Mouse (Mus musculus) heart, postnatal 36 days (tissue): ENCODE measurements around the gene Kcna3. TPM values are rescaled to one million over a fixed set of nuclear protein-coding genes. Genes with fewer than 3 reads are reported as not detected.

ENCODE experiments used
- DNase-seq, 2 experiments: peaks; one replicate each; pipeline ENCODE4 v3.0.0; 2021 to 2022
- intact Hi-C: fragments of 180-260 bp; cut with DNase I; formaldehyde crosslinking; loops from one replicate; pipeline ENCODE4 v1.15.1; 2025
- total RNA-seq, 2 experiments: library from RNA; stranded (reverse); gene quantifications; 2 replicates each; pipeline ENCODE4 v1.2.3; 2021

The Kcna3 gene
- under 1 TPM; 0.31 to 0.57 TPM for total RNA-seq

DNA sequence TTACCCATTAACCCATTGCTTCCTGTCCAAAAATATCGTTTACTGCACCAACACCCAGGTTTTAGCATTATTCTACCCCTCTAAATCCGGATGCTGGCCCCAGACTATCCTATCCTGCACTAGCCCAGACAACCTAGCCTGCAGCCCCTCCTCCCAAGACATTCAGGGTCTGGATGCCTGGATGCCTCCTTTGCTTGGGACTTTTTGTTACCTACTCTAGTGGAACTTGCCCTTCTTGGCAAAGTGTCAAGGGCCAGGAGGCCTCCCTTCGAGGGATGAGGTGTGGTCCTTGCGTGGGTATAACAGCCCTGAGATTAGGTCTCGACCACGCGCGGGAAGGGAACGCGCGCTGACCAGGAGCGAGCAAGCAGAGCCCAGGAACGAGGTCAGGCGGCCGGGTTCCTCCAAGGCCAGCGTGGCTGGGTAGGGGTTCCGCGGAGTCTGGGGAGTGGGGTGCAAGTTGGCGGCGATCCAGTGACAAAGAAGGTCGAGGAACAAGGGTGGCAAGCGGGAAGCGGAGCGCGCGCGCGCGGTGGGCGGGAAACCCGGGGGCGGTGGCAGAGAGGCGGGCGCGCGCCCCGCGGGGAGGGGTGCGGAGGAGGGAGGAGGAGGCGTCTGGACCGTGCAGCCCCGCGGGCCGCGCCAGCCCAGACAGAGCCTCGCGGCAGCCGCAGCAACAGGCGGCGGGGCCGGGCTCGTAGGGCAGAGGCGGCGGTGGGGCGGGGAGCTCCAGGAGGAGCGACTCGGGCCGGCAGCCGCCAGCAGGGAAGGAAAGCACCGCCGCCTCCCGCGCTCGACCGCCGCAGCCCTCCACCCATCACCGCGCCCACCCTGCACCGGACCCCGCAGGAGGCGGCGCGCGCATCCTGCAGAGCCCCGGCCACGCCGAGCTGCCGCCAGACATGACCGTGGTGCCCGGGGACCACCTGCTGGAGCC, at the start of gene Kcna3:
Gene Kcna3, plus strand, starts transcription at position 649 of the 937 bp plus-strand sequence.
- peak; percentile 60 to 64 for DNase-seq
- intact Hi-C loops = no loop called here

DNA sequence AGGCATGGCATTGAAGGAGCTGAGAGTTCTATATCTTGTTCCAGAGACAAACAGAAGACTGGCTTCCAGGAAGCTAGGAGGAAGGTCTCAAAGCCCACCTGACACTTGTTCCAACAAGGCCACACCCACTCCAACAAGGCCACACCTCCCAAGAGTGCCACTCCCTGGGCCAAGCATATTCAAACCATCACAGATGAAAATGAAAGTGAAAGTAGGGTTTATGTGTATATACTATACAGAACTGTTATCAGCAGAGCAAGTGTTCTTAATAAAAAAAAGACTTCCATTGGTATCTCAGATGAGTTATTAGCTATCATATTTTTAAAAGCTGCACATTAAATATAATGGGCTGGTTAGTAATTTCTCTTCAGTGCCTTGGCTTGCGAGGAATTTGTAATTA, 44.6 kb upstream of the Kcna3 start:
- DNase-seq = no peak
- intact Hi-C loops = no loop called here

DNA sequence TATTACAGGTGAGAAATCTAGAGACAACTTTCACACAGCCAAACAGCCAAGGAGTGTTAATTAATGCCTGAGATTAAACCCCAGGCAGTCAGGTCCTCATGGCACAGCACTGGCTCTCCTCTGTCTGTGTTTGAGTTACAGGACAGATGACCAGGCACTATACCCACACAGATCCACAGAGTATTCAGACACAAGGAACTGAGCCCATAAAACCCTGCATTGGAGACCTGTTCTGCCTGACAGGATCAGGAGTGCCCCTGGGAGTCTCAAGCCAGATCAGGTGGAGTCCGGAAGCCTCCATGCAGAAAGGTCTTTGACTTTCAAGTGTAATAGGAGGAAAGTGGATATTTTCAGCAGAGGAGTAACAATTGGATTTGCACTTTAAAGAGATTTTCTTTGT, 40.6 kb upstream of the Kcna3 start:
- DNase-seq = no peak
- intact Hi-C loops = no loop called here

DNA sequence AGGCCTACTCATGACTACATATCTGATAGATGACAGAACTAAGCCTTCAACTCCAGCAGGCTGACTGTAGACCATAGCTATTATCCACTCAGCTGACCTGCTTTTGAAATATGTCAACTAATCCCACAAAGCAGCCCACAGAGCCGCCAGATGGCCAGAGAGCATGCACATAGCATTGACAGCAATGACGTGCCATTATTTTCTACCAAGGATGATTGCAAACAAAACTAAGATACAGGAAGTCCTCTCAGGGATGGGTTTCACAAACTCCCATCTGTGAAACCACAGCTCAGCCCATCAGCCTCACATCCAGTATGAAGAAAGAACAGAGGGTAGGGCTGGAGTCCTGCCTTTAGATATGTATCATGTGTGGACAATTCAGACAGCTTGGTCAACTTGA, 39.8 kb upstream of the Kcna3 start:
- no peak for DNase-seq
- intact Hi-C loops = no loop called here

DNA sequence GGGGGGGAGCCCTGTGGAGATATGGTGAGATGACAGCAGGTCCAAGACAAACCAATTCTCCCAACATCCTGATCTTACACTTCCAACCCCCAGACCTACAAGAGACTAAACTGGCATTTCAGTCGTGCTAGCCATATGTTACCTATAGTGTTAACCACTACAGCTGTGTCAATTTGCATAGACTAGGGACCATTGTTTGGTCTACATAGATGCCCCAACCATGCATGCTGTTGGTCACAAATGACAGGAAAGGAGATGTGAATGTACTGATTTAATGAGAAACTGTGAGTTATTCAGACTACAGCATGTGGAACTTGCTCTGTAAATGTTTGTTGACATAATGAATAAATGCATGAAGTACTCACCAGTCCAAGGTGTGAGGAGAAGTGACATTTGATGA, 37.6 kb upstream of the Kcna3 start:
- intact Hi-C loops = no loop called here
- DNase-seq = no peak

DNA sequence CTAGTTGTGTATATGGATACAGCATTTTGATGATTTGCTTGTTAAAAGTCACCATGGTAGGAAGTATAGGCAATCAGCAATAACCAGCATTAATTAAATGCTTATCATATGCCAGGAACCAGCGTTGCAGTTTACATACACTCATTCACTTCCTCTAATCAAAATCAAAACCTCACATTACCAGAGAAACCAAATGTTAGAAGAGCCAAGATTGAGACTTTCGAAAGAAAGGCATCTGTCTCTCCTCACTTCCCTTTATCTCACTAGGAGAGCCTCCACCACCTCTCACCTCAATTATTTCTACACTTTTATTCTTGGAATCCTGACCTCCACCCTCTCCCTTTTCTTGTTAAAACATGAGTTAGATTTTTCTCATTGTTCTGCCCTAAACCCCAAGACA, 35.8 kb upstream of the Kcna3 start:
- intact Hi-C loops = no loop called here
- no peak for DNase-seq

DNA sequence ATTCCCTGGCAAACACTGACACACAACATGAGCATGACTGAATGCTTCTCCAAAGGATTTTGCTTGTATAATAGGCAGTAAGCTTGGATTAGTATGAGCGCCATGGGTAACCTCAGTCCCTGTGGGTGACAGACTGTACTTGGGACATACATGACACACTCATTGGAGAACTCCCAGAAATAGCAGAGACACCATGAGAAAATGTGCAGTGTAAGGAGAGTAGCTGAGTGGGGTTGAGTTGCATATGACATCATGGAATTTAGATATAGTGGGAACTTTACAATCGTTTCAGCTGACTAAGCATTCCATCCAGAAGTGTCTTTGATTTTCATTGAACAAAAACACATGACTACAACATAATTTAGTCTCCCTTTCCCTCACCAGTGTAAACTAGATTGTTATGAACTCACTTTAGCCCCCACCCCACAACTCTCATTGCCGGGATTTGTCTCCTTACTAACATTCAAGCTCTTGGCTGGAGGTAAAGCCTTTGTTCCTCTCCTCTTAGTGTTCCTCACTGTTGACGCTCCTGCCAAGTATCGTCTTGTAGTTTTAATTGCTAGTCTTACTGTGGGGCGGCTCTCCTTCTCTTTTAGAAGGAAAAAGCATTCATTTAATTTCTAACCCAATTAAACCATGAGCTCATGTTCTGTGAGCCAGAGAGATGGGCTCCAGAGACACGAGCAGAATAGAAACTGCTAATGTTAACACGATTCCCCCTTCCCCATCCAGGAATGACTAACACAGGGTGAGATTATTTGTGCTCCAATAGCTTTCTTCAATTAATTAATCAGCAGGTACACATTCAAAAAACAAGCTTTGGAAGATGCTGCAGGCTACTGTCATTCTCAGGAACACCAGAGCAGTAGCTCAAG, 33.5 kb upstream of the Kcna3 start:
- intact Hi-C loops = no loop called here
- no peak for DNase-seq

DNA sequence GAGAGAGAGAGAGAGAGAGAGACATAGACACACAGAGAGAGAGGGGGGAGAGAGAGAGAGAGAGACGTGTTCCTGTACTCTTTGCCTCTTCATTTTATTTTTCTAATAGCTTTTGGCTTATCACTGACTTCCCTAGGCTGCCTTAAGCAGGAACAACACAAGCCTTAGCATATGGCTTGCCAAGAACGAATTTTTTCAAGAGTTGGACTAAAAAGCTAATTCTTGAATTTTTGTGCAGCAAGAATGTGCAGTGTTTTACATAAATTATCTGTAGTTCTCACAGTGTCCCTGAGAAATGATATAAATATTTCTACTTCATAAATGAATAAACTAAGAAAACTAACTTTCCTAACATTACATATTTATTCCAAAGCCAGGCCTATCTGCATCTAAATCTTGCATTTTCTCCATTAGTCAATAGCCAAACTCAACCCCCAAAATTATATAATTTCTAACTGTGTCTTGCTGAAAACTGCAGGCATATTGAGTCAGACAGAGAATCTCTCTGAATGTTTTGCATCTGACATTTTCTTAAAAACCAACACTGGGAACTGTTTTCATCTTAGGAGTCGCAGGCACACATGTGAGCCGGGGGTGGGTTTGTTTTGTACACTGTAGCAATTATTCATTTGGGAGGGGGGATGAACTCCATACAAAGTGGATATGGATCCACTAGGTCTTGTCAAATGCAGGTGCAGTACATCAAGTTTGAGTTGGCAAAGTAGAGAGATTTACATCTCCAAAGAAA, 26.5 kb upstream of the Kcna3 start:
- intact Hi-C loops = no loop called here
- no peak for DNase-seq

DNA sequence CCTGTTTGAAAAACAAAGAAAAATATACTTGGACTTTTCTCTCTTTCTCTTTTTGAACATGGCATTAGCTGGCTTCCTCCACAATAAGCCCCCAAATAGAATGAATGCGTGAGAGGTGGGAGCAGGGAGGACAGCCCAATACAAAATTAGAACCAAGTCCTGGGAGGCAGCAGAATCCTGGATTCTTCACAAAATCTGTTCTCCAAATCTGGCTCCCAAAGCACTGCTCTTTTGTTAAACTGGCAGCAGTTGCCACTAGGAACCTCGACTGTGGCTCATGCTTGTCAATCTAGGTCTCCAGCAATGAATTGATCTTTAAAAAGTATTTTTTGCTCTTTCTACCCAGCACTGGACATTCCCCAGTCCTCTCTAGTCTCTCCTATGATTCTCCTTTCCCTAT, 17.7 kb upstream of the Kcna3 start:
- intact Hi-C loops = no loop called here
- DNase-seq = no peak

DNA sequence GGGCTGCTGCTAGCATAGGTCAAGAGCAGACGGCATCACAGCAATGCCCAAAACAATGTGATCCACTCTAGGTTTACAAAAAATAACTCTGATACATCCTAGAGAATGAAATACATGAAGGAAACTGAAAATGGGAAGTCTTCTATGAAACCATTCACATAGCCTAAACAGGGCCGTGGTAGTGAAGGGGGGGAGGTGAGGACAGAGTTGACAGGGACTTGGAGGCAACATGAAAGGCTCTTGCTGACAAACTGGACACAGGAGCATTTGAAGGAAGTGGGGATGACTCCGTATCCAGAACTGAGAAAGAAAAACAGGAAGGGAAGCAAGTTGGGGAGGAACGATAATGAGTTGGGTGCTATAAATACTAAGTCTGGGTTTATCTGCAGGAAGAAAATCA, 4.4 kb upstream of the Kcna3 start:
- DNase-seq = no peak
- intact Hi-C loops = no loop called here

DNA sequence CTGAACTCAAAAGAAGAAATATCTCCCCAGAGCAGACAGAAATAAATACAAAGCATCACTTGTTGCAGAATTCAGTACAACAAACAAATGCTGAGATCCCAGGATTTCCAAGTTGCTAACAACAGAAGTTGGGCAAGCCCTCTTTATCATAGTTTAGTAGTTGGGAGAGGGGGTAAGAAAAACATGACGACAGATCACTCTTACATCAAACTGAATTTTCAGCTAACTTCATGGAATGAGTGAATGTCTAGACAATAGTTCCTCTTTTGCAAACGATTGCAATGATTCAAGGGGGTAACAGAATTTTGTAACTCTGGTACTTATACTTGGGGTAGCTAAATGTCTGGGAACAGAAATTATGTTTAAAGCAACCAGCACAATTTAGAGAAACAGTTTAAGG, 1.2 kb upstream of the Kcna3 start:
- intact Hi-C loops = no loop called here
- DNase-seq = no peak

DNA sequence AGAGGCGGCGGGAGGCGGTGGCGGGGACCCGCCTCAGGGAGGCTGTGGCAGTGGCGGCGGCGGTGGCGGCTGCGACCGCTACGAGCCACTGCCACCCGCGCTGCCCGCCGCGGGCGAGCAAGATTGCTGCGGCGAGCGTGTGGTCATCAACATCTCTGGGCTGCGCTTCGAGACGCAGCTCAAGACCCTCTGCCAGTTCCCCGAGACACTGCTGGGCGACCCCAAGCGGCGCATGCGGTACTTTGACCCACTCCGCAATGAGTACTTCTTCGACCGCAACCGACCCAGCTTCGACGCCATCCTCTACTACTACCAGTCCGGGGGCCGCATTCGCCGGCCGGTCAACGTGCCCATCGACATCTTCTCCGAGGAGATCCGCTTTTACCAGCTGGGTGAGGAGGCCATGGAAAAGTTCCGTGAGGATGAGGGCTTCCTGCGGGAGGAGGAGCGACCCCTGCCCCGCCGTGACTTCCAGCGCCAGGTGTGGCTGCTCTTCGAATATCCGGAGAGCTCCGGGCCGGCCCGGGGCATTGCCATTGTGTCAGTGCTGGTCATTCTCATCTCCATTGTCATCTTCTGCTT, 580 bp downstream of the Kcna3 start:
- intact Hi-C loops = no loop called here
- peak; percentile 3 to 9 for DNase-seq

DNA sequence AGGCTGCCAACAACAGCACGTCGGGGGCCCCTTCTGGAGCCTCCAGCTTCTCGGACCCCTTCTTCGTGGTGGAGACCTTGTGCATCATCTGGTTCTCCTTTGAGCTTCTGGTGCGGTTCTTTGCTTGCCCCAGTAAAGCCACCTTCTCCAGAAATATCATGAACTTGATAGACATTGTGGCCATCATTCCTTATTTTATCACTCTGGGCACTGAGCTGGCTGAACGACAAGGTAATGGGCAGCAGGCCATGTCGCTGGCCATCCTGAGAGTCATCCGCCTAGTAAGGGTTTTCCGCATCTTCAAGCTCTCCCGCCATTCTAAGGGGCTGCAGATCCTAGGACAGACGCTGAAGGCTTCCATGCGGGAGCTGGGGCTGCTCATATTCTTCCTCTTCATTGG, 1.1 kb downstream of the Kcna3 start:
- intact Hi-C loops = no loop called here
- peak in 1 of 2 experiments; percentile 3 for DNase-seq

DNA sequence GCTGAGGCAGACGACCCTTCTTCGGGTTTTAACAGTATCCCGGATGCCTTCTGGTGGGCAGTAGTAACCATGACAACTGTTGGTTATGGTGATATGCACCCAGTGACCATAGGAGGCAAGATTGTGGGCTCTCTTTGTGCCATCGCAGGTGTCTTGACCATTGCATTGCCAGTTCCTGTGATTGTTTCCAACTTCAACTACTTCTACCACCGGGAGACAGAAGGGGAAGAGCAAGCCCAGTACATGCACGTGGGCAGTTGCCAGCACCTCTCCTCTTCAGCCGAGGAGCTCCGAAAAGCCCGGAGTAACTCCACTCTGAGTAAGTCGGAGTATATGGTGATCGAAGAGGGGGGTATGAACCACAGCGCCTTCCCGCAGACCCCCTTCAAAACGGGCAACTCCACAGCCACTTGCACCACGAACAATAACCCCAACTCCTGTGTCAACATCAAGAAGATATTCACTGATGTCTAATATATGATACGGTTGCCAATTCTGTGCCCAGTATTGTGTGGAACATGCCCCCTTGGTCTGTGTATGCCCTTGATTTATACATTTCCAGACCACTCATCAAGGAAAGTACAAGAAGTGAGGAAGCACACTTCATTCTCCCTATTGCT, 1.7 kb downstream of the Kcna3 start:
- intact Hi-C loops = no loop called here
- DNase-seq = peak in 1 of 2 experiments; percentile 4

DNA sequence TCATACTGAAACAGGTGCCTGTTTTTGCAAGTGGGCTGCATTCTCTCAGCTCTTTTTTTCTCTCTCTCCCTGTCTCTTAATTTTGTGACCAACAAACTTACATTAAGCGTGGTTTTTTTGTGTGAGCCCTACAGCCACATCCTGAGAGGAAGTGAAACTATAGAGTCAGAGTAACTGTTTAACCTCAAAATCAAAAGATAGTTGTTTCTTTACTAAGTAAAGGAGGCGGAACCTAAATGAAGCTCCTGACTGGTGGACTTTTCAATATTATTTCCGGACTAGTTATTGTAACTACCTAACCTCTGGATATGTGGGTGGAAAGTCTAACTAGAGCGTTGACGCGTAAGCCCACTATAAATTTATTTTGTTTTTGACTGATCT, 2.2 kb downstream of the Kcna3 start:
- intact Hi-C loops = no loop called here

DNA sequence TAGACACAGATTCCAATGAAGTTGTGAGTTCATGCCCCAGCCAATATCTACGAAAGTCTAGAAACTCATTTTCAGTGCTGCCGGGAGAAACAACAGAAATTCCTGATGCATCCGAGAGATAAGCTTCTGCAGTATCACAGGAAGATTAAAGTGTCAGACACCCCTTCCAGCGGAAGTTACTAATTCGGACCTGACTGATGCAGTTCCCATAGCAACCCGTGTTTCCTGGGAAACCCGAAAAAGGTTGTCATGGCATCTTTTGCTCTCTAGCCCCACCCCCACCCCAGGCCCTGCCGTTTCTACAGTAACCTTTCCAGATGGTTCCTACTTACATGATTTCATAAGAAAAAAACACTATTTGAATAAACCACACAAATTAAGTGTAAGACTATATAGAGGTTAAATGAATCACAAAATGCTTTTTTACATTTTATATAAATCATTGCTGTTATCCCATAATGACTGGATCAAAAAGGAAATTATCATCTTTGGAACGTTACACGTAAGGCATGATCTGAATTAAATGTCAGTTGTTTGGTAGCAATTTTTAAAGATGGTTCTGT, 2.8 kb downstream of the Kcna3 start:
- DNase-seq = no peak
- intact Hi-C loops = no loop called here

More for the DNA sequence above, 2.2 kb downstream of the Kcna3 start:
- DNase-seq = no peak

DNA sequence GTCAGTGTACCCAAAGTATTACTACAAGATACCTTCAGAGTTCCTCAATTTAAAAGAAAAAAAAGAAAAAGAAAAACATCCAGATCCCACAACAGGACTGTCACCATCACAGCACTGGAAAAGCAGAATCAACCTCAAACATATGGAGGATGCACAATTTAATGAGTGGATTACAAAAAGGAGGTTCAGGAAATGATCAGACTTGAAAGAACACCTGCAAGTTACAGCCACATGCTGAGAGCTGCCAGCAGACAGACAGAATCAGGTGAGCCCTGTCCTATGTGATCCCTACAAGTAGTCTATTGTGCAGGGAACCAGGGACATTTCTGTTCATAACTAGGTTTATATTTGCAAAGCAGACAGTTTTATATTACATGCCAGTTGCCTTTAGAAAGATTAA, 3.3 kb downstream of the Kcna3 start:
- DNase-seq = no peak
- intact Hi-C loops = no loop called here

DNA sequence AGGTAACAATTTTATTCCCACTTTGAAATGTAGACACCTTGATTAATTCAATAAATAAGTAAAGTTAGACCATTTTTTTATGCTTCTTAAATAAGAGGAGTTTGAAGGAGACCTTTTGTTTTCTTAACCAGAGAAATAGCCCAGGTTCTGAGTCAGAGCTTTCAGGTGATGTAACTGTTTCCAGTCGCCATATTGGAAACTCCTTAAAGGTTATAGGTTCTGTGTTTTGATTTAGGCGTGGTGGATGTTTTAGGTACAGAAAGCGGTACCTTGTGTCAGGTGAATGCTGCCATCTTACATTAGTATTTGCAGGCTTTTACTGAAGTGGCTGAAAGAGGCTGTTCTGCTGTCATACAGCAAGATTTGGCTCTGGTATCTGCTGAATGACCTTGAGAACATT, 4.4 kb downstream of the Kcna3 start:
- DNase-seq = no peak
- intact Hi-C loops = no loop called here

DNA sequence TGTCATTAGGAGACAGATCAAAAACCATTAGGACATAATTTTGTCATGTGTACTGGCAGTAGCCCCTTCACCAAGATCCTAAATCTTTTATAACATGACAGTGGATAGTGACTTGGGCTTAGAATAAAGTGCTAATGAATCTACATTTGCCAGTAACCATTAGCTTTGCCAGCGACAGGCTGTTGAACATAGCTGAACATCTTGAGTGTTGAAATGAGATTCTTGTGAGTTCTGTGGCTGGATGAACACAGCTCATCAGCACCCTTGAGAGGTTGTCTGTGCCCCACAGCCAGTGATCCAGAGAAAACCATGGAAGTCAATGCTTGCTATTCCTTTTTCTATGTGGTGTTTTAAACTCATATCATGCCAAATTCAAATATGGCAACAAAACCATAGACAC, 5.7 kb downstream of the Kcna3 start:
- DNase-seq = no peak
- intact Hi-C loops = no loop called here

DNA sequence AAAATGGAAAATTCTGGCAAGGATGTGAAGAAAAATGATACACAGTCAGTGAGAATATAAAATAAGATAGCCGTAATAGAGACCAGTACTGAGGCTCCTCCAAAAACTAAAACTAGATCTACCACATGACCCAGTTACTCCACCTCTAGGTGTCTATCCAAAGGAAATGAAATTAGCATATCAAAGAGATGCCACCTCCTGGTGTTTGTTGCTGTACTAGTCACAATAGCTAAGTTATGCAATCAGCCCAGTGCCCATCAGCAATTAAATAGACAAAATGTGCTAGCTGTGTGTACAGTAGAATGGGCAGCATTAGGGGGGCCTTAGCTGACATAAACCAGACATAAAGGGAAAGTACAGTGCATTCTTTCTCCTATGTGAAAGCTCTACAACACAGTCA, 25.5 kb downstream of the Kcna3 start:
- DNase-seq = no peak
- intact Hi-C loops = no loop called here
